Mouse (Mus musculus): ENCODE data around the gene Ankrd2.

DNA sequence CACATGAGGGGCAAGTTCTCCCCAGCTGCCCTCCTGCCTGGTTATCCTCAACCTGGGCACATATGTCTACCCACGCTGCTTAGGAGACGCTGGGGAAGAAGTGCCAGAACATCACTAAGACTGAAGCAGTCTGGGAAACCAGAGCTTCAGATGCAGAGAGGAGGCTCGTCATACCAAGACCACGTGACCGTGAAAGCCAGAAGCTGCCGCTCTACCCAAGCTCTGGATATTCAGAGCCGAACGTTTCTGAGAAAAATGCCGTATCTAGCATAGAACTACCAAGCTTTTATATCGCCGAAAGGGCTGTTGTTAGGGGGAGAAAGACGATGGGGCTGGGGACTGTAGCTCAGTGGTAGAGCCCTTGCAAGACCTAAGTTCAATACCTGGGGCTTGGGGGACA lies 2.5 kb downstream of the Ankrd2 start:
- TF ChIP-seq EP300 (IDR thresholded peaks at IDR 0.05; ENCODE audit: insufficient read depth, low read depth, low read length) (no peak), CTCF (IDR thresholded peaks at IDR 0.05) (no peak)

Data from heart, adult 2 months (tissue).